Mouse (Mus musculus) G1E (cell line): Measurements from ENCODE around the gene Ldhd.

Experiments used
- CTCF ChIP-seq: IDR thresholded peaks from 2 replicates; pipeline ENCODE4 v1.5.1; 2012; ENCODE audit warnings: low read depth, low read length, inconsistent platforms, mixed read lengths
- GATA1 ChIP-seq: IDR thresholded peaks from 2 replicates; pipeline ENCODE4 v1.6.1; 2012; ENCODE audit warnings: borderline replicate concordance, low read length, inconsistent platforms, mixed read lengths
- GATA2 ChIP-seq: IDR thresholded peaks from 2 replicates; pipeline ENCODE4 v1.6.1; 2012; ENCODE audit warnings: low read depth, low read length, inconsistent platforms, borderline replicate concordance
- POLR2AphosphoS5 ChIP-seq: IDR thresholded peaks from 2 replicates; pipeline ENCODE4 v1.6.1; 2012; ENCODE audit warnings: low read depth, low read length, inconsistent platforms; ENCODE audit not compliant: insufficient replicate concordance
- TAL1 ChIP-seq: conservative IDR thresholded peaks from 2 replicates; pipeline ENCODE4 v1.6.1; 2012; ENCODE audit warnings: low read depth, low read length, inconsistent platforms, mixed read lengths

GRCm38 (mm10) chr8:111648834-111649233 lies 18.7 kb upstream of the Ldhd start:
- TF ChIP-seq CTCF: no peak
- TF ChIP-seq TAL1: no peak
- no peak for TF ChIP-seq GATA1
- no peak for TF ChIP-seq GATA2
- TF ChIP-seq POLR2AphosphoS5: no peak
